23 mouse cellular contexts compared by ENCODE assay signal in genomic region chr12:48086988-48087387, GRCm38 (mm10).
DNase-seq lines count a peak whose midpoint lies in the region; ATAC-seq and TF ChIP-seq lines count a peak whose summit lies in the region.
"Had no signal": no experiment of that assay in that cellular context is flagged by ENCODE, and none has a peak within 500 bp of the region (broad histone marks: within the 10 kb centered on the region; RNA-seq: fewer than 3 reads in every experiment).

No protein-coding gene starts in this region.

- no peak for DNase-seq in G1E (ENCODE audit: low spot score)
- peak; percentile 91 for DNase-seq in MEL (ENCODE audit: low read depth, low spot score)
- DNase-seq in MEL-GATA-1-ER (ENCODE audit: extremely low read depth, low read depth) = peak; percentile 4
- no peak for DNase-seq in heart, postnatal 36 days
- DNase-seq in heart, postnatal 10 days = no peak
- DNase-seq: adrenal gland, adult 2 months; adrenal gland, adult 8-10 months; adrenal gland, postnatal 10 days; adrenal gland, postnatal 14 days; adrenal gland, postnatal 25 days; adrenal gland, postnatal 36 days; B cell, adult 2 months; cerebellum, adult 11 months; cerebellum, adult 11-12 months; cerebellum, adult 18-20 months; cerebellum, adult 2 months; cerebellum, adult 8-10 months; cerebellum, adult 9-10 months had no signal

- 94% methylated on average over 5 of the region's 5 CpGs for WGBS in midbrain, embryonic 15.5 days

- ATAC-seq in G1E (ENCODE audit: extremely low read depth, insufficient number of reproducible peaks, low FRiP score, poor library complexity, severe bottlenecking) = peak; percentile 95
- no peak for ATAC-seq in midbrain, embryonic 15.5 days (replicated peaks)
- ATAC-seq: activated CD4-positive, CD25-positive, alpha-beta regulatory T cell, adult 4 months; CD4-positive, CD25-positive, alpha-beta regulatory T cell, adult 4 months; Patski had no signal

- peaks cover 22% of the 10 kb centered on the region for H3K4me1 ChIP-seq in G1E (ENCODE audit: insufficient read depth, low read depth, low read length)
- peaks cover 7 to 27% of the 10 kb centered on the region in 2 experiments for H3K4me1 ChIP-seq in MEL (ENCODE audit: control insufficient read depth in 1 of 2, insufficient read depth in 2 of 2, low read length in 2 of 2)
- no peaks in the 10 kb centered on the region for H3K4me1 ChIP-seq in midbrain, embryonic 15.5 days

- no peak overlapping the region for H3K4me2 ChIP-seq in midbrain, embryonic 15.5 days

- H3K79me2 ChIP-seq in MEL (ENCODE audit: control insufficient read depth, insufficient read depth, low read length, poor library complexity) = no peaks in the 10 kb centered on the region

- TF ChIP-seq RAD21 in MEL (IDR thresholded peaks at IDR 0.05; ENCODE audit: low read depth, low read length) = no peak

- H3K27me3 ChIP-seq in G1E (ENCODE audit: insufficient read depth, low read length) (no peaks in the 10 kb centered on the region), MEL (ENCODE audit: control insufficient read depth in 1 of 2, insufficient read depth in 2 of 2, low read length in 2 of 2) (no peaks in the 10 kb centered on the region)
- H3K27me3 ChIP-seq in midbrain, embryonic 15.5 days (replicated peaks) = no peaks in the 10 kb centered on the region
- H3K27me3 ChIP-seq: CH12.LX, Patski had no signal

- H3K9ac ChIP-seq in MEL (ENCODE audit: control insufficient read depth, low read depth, low read length, poor library complexity, severe bottlenecking) = no peak overlapping the region
- H3K9ac ChIP-seq in midbrain, embryonic 15.5 days = no peak overlapping the region

- TF ChIP-seq CTCF in G1E (IDR thresholded peaks at IDR 0.05; ENCODE audit: low read depth, low read length) = no peak
- no peak for TF ChIP-seq CTCF in MEL (IDR thresholded peaks at IDR 0.05 in 2 of 3, conservative IDR thresholded peaks at IDR 0.05 in 1 of 3; ENCODE audit: control insufficient read depth in 1 of 3, insufficient read depth in 1 of 3, low read depth in 2 of 3, low read length in 3 of 3, poor library complexity in 1 of 3, severe bottlenecking in 1 of 3)

- intact Hi-C loops in heart, postnatal 36 days (cut with DNase I) = no loop called here
- intact Hi-C loops in heart, postnatal 10 days (cut with DNase I) = no loop called here

- peak; percentile 98 to 99 for TF ChIP-seq EP300 in MEL (IDR thresholded peaks at IDR 0.05; ENCODE audit: low read depth in 1 of 2, low read length in 2 of 2)

- no peak overlapping the region; the same call in 1 of the 2 replicates for H3K4me3 ChIP-seq in G1E (ENCODE audit: low read depth, low read length)
- no peak overlapping the region for H3K4me3 ChIP-seq in MEL (ENCODE audit: control insufficient read depth in 1 of 2, insufficient read depth in 1 of 2, low read depth in 2 of 2, low read length in 2 of 2)
- H3K4me3 ChIP-seq in midbrain, embryonic 15.5 days = no peak overlapping the region

- H3K9me3 ChIP-seq in G1E (replicated peaks) = no peaks in the 10 kb centered on the region
- no peaks in the 10 kb centered on the region for H3K9me3 ChIP-seq in MEL (replicated peaks; ENCODE audit: insufficient read depth, low read length)
- no peaks in the 10 kb centered on the region for H3K9me3 ChIP-seq in midbrain, embryonic 15.5 days

- H3K27ac ChIP-seq in MEL (ENCODE audit: control insufficient read depth, low read depth, low read length) = peak overlapping the region; percentile 93
- no peak overlapping the region for H3K27ac ChIP-seq in midbrain, embryonic 15.5 days

- no peak for TF ChIP-seq POLR2A in MEL (IDR thresholded peaks at IDR 0.05; ENCODE audit: control insufficient read depth in 1 of 2, insufficient read depth in 1 of 2, low read depth in 1 of 2, low read length in 2 of 2, poor library complexity in 1 of 2)

- H3K36me3 ChIP-seq in G1E (replicated peaks) (no peaks in the 10 kb centered on the region), MEL (ENCODE audit: control insufficient read depth in 1 of 2, insufficient read depth in 2 of 2, low read length in 2 of 2) (peaks cover 0 to 22% of the 10 kb centered on the region in 2 experiments; a peak in 2 of 4 replicates)
- H3K36me3 ChIP-seq in midbrain, embryonic 15.5 days (replicated peaks) = no peaks in the 10 kb centered on the region

TF ChIP-seq in MEL, 35 proteins besides CTCF, POLR2A, EP300 and RAD21:
- TF ChIP-seq MXI1 (IDR thresholded peaks at IDR 0.05; ENCODE audit: low read depth, low read length) (no peak; the same call in 1 of the 2 replicates), ETS1 (IDR thresholded peaks at IDR 0.05; ENCODE audit: low read depth, low read length) (peak; percentile 94), MYB (IDR thresholded peaks at IDR 0.05; ENCODE audit: low read depth, low read length) (peak; percentile 80), ZKSCAN1 (IDR thresholded peaks at IDR 0.05; ENCODE audit: low read depth, low read length) (no peak), TBP (IDR thresholded peaks at IDR 0.05; ENCODE audit: low read depth, low read length) (peak; percentile 44; the same call in 1 of the 2 replicates), ELF1 (IDR thresholded peaks at IDR 0.05; ENCODE audit: low read depth, low read length) (peak; percentile 52), E2F4 (IDR thresholded peaks at IDR 0.05; ENCODE audit: borderline replicate concordance, low read depth, low read length) (no peak), MAZ (IDR thresholded peaks at IDR 0.05; ENCODE audit: low read depth, low read length) (0 out of 2 replicates have a peak, but pooled peaks have one; percentile 21), MYC (IDR thresholded peaks at IDR 0.05; ENCODE audit: low read depth, low read length) (peak; percentile 86), RCOR1 (IDR thresholded peaks at IDR 0.05; ENCODE audit: low read depth, low read length) (peak; percentile 86), TCF12 (IDR thresholded peaks at IDR 0.05; ENCODE audit: low read depth, low read length) (peak; percentile 99), NRF1 (IDR thresholded peaks at IDR 0.05; ENCODE audit: insufficient read depth, low read depth, low read length, poor library complexity, severe bottlenecking) (no peak), POLR2AphosphoS2 (IDR thresholded peaks at IDR 0.05; ENCODE audit: low read length) (no peak), CHD1 (IDR thresholded peaks at IDR 0.05; ENCODE audit: low read depth, low read length) (no peak), USF1 (IDR thresholded peaks at IDR 0.05; ENCODE audit: low read depth, low read length) (no peak), NELFE (IDR thresholded peaks at IDR 0.05; ENCODE audit: low read depth, low read length) (no peak), SIN3A (IDR thresholded peaks at IDR 0.05; ENCODE audit: low read length) (peak; percentile 88), MEF2A (IDR thresholded peaks at IDR 0.05; ENCODE audit: extremely low read depth, insufficient replicate concordance, low read depth, low read length, poor library complexity, severe bottlenecking) (peak; percentile 87; the same call in 1 of the 2 replicates), HCFC1 (IDR thresholded peaks at IDR 0.05; ENCODE audit: low read depth, low read length) (no peak), KAT2A (conservative IDR thresholded peaks at IDR 0.05; ENCODE audit: low read depth, low read length) (no peak; the same call in 1 of the 2 replicates), TAL1 (IDR thresholded peaks at IDR 0.05; ENCODE audit: low read length) (peak; percentile 97), ZNF384 (IDR thresholded peaks at IDR 0.05; ENCODE audit: low read depth, low read length) (no peak), GATA1 (IDR thresholded peaks at IDR 0.05; ENCODE audit: low read depth, low read length) (peak; percentile 98), ZC3H11A (IDR thresholded peaks at IDR 0.05; ENCODE audit: low read depth, low read length) (no peak), JUND (IDR thresholded peaks at IDR 0.05; ENCODE audit: low read depth, low read length) (no peak), USF2 (IDR thresholded peaks at IDR 0.05; ENCODE audit: borderline replicate concordance in 1 of 2, insufficient read depth in 1 of 2, low read depth in 1 of 2, low read length in 2 of 2) (no peak), BHLHE40 (IDR thresholded peaks at IDR 0.05; ENCODE audit: borderline replicate concordance, low read depth, low read length) (peak; percentile 76; the same call in 1 of the 2 replicates), MAX (IDR thresholded peaks at IDR 0.05; ENCODE audit: low read length) (peak; percentile 85), GABPA (IDR thresholded peaks at IDR 0.05; ENCODE audit: low read depth, low read length) (no peak; the same call in 1 of the 2 replicates), UBTF (IDR thresholded peaks at IDR 0.05; ENCODE audit: borderline replicate concordance, insufficient read depth, low read depth, low read length) (no peak), SMC3 (IDR thresholded peaks at IDR 0.05; ENCODE audit: low read depth, low read length) (no peak; the same call in 1 of the 2 replicates), CHD2 (IDR thresholded peaks at IDR 0.05; ENCODE audit: low read length) (no peak), POLR2AphosphoS5 (IDR thresholded peaks at IDR 0.05; ENCODE audit: borderline replicate concordance, low read depth, low read length) (no peak), MAFK (IDR thresholded peaks at IDR 0.05; ENCODE audit: borderline replicate concordance, low read depth, low read length) (no peak; the same call in 1 of the 2 replicates), ZMIZ1 (IDR thresholded peaks at IDR 0.05; ENCODE audit: low read depth, low read length) (no peak)

Comparison
In these comparisons a context has a peak if more than half of its experiments do, and no peak if none do; other contexts are left out.
1. DNase-seq: peak in MEL (single experiment) and MEL-GATA-1-ER (single experiment); none in G1E (single experiment), heart, postnatal 36 days (0 of 2) and heart, postnatal 10 days (0 of 2).